In genomic region chr2:35044956-35045355, GRCm38 (mm10) we compare ENCODE assay signal across 9 mouse cellular contexts. TPM values are rescaled to one million over a fixed set of nuclear protein-coding genes. Genes with fewer than 3 reads are reported as not detected.
DNase-seq lines count a peak whose midpoint lies in the region; ATAC-seq and TF ChIP-seq lines count a peak whose summit lies in the region.
"Had no signal": no experiment of that assay in that cellular context is flagged by ENCODE, and none has a peak within 500 bp of the region (broad histone marks: within the 10 kb centered on the region; RNA-seq: fewer than 3 reads in every experiment).

No protein-coding gene starts in this region.

- no peaks in the 10 kb centered on the region for H3K9me3 ChIP-seq in forebrain, embryonic 14.5 days (replicated peaks; ENCODE audit: control insufficient read depth, low read length)
- no peaks in the 10 kb centered on the region for H3K9me3 ChIP-seq in forebrain, embryonic 15.5 days
- no peaks in the 10 kb centered on the region for H3K9me3 ChIP-seq in liver, postnatal 0 days (ENCODE audit: low read length)
- H3K9me3 ChIP-seq in liver, embryonic 11.5 days (ENCODE audit: control insufficient read depth, low read length): no peaks in the 10 kb centered on the region

- no peak overlapping the region for H3K9ac ChIP-seq in forebrain, embryonic 14.5 days (ENCODE audit: low read length)
- H3K9ac ChIP-seq in forebrain, embryonic 15.5 days (replicated peaks): no peak overlapping the region
- H3K9ac ChIP-seq in liver, postnatal 0 days (replicated peaks): no peak overlapping the region
- H3K9ac ChIP-seq in liver, embryonic 11.5 days (ENCODE audit: low read depth, low read length): no peak overlapping the region

- H3K4me1 ChIP-seq in forebrain, embryonic 14.5 days (ENCODE audit: control insufficient read depth, insufficient read depth, low read length): no peaks in the 10 kb centered on the region
- H3K4me1 ChIP-seq in forebrain, embryonic 15.5 days: no peaks in the 10 kb centered on the region
- H3K4me1 ChIP-seq in liver, postnatal 0 days (ENCODE audit: insufficient read depth): no peaks in the 10 kb centered on the region
- H3K4me1 ChIP-seq in liver, embryonic 11.5 days (replicated peaks; ENCODE audit: control insufficient read depth, insufficient read depth, low read length): no peaks in the 10 kb centered on the region

- H3K4me3 ChIP-seq in forebrain, embryonic 14.5 days (ENCODE audit: low read depth, low read length): no peak overlapping the region
- H3K4me3 ChIP-seq in forebrain, embryonic 15.5 days: no peak overlapping the region
- H3K4me3 ChIP-seq in liver, postnatal 0 days (ENCODE audit: low read depth, low read length): no peak overlapping the region
- no peak overlapping the region for H3K4me3 ChIP-seq in liver, embryonic 11.5 days (ENCODE audit: low read depth, low read length)

- WGBS in forebrain, embryonic 14.5 days: 79% methylated on average over 2 of the region's 2 CpGs
- 78% methylated on average over 2 of the region's 2 CpGs for WGBS in forebrain, embryonic 15.5 days
- WGBS in liver, postnatal 0 days (ENCODE audit: insufficient replicate concordance): 65% methylated on average over 2 of the region's 2 CpGs
- WGBS in liver, embryonic 11.5 days: 69% methylated on average over 2 of the region's 2 CpGs

- no peak overlapping the region for H3K27ac ChIP-seq in forebrain, embryonic 14.5 days (ENCODE audit: low read depth, low read length)
- no peak overlapping the region for H3K27ac ChIP-seq in forebrain, embryonic 15.5 days (replicated peaks)
- H3K27ac ChIP-seq in liver, postnatal 0 days (ENCODE audit: low read depth): no peak overlapping the region
- no peak overlapping the region for H3K27ac ChIP-seq in liver, embryonic 11.5 days (ENCODE audit: low read depth, low read length)

- peak; percentile 43 for DNase-seq in forebrain, embryonic 14.5 days (ENCODE audit: low spot score)
- peak; percentile 30 for DNase-seq in liver, postnatal 0 days
- no peak for DNase-seq in liver, embryonic 11.5 days (ENCODE audit: low spot score)
- DNase-seq in embryo, embryonic 10 days (ENCODE audit: low spot score): peak; percentile 77
- peak; percentile 42 to 54 for DNase-seq in kidney, postnatal 4 days
- peak; percentile 49 for DNase-seq in thymus, postnatal 14 days
- DNase-seq in cerebellum, postnatal 25 days: no peak

- H3K4me2 ChIP-seq in forebrain, embryonic 14.5 days (ENCODE audit: low read length): no peak overlapping the region
- H3K4me2 ChIP-seq in forebrain, embryonic 15.5 days (replicated peaks): no peak overlapping the region
- no peak overlapping the region for H3K4me2 ChIP-seq in liver, postnatal 0 days (ENCODE audit: low read depth, low read length)
- H3K4me2 ChIP-seq in liver, embryonic 11.5 days: no peak overlapping the region

- peak; percentile 76 for TF ChIP-seq CTCF in liver, postnatal 0 days (IDR thresholded peaks at IDR 0.05; ENCODE audit: low read depth)

- no peaks in the 10 kb centered on the region for H3K27me3 ChIP-seq in forebrain, embryonic 14.5 days (replicated peaks; ENCODE audit: control insufficient read depth, insufficient read depth, low read length)
- H3K27me3 ChIP-seq in forebrain, embryonic 15.5 days: no peaks in the 10 kb centered on the region
- no peaks in the 10 kb centered on the region for H3K27me3 ChIP-seq in liver, postnatal 0 days (ENCODE audit: insufficient read depth, low read length)
- no peaks in the 10 kb centered on the region for H3K27me3 ChIP-seq in liver, embryonic 11.5 days (replicated peaks; ENCODE audit: control insufficient read depth, insufficient read depth, low read length)

- no peaks in the 10 kb centered on the region for H3K36me3 ChIP-seq in forebrain, embryonic 14.5 days (ENCODE audit: control insufficient read depth, insufficient read depth, low read length)
- no peaks in the 10 kb centered on the region for H3K36me3 ChIP-seq in forebrain, embryonic 15.5 days
- H3K36me3 ChIP-seq in liver, postnatal 0 days (replicated peaks; ENCODE audit: insufficient read depth, low read length): 0 out of 2 replicates have a peak, but pooled peaks cover 4% of the 10 kb centered on the region
- H3K36me3 ChIP-seq in liver, embryonic 11.5 days (ENCODE audit: control insufficient read depth, insufficient read depth, low read length): no peaks in the 10 kb centered on the region

- TF ChIP-seq EP300 in liver, postnatal 0 days (IDR thresholded peaks at IDR 0.05; ENCODE audit: low read depth): no peak

- ATAC-seq in forebrain, embryonic 14.5 days: no peak
- no peak for ATAC-seq in forebrain, embryonic 15.5 days (replicated peaks)
- no peak for ATAC-seq in liver, postnatal 0 days
- no peak for ATAC-seq in liver, embryonic 11.5 days (replicated peaks; ENCODE audit: low FRiP score)

RNA-seq across cellular contexts. Expression of gene Hc, which starts 16.3 kb away (rescaled TPM):
- polyA plus RNA-seq in forebrain, embryonic 14.5 days (2014; fragmentation: Nextera tagmentation; extraction: Ambion mirVana): 0.69 and 1.1 TPM in 2 replicates
- 0.46 and 0.73 TPM in 2 replicates for polyA plus RNA-seq in forebrain, embryonic 15.5 days (2015; fragmentation: Nextera tagmentation; extraction: Ambion mirVana)
- 81.0 and 82.7 TPM in 2 replicates for polyA plus RNA-seq in liver, postnatal 0 days (2015; fragmentation: Nextera tagmentation; extraction: Ambion mirVana)
- 10.0 and 10.5 TPM in 2 replicates for polyA plus RNA-seq in liver, embryonic 11.5 days (2014; fragmentation: Nextera tagmentation; extraction: Ambion mirVana)
- polyA plus RNA-seq: neural tube, embryonic 11.5 days had no signal

RNA-seq across cellular contexts. Expression of gene AI182371, which starts 56.4 kb away (rescaled TPM):
- polyA plus RNA-seq in forebrain, embryonic 14.5 days (2014; fragmentation: Nextera tagmentation; extraction: Ambion mirVana): 0.12 and 0.27 TPM in 2 replicates
- 0.32 and 0.39 TPM in 2 replicates for polyA plus RNA-seq in forebrain, embryonic 15.5 days (2015; fragmentation: Nextera tagmentation; extraction: Ambion mirVana)
- polyA plus RNA-seq in liver, postnatal 0 days (2015; fragmentation: Nextera tagmentation; extraction: Ambion mirVana): 90.6 and 102 TPM in 2 replicates
- polyA plus RNA-seq in liver, embryonic 11.5 days (2014; fragmentation: Nextera tagmentation; extraction: Ambion mirVana): 0.99 and 2.5 TPM in 2 replicates
- polyA plus RNA-seq: neural tube, embryonic 11.5 days had no signal

Comparison
In these comparisons a context has a peak if more than half of its experiments do, and no peak if none do; other contexts are left out.
1. DNase-seq: peak in forebrain, embryonic 14.5 days (single experiment), liver, postnatal 0 days (single experiment), embryo, embryonic 10 days (single experiment), kidney, postnatal 4 days (2 of 2) and thymus, postnatal 14 days (single experiment); none in liver, embryonic 11.5 days (single experiment) and cerebellum, postnatal 25 days (0 of 2).
2. RNA of gene AI182371, which starts 56.4 kb away (polyA plus RNA-seq): 90.6 to 102 TPM in liver, postnatal 0 days; 0.99 to 2.5 TPM in liver, embryonic 11.5 days, 0.32 to 0.39 TPM in forebrain, embryonic 15.5 days and 0.12 to 0.27 TPM in forebrain, embryonic 14.5 days; every median in the first group is over 10 times any median in the second.